Mouse (Mus musculus) midbrain, embryonic 13.5 days (tissue): ENCODE data around the gene Ifngr2. TPM values are rescaled to one million over a fixed set of nuclear protein-coding genes. Genes with fewer than 3 reads are reported as not detected.

ENCODE experiments used
- ATAC-seq: fragments of 200-750 bp; cut with Nextera tagmentation; 2 replicates; pipeline ENCODE4 v1.8.0; 2017; ENCODE audit warnings: mild to moderate bottlenecking, moderate TSS enrichment, moderate library complexity
- H3K27ac ChIP-seq: fragments of 300-500 bp; sonication (generic); 2 replicates; pipeline ENCODE4 v1.5.1; 2015; ENCODE audit warnings: inconsistent platforms, mild to moderate bottlenecking, moderate library complexity
- H3K27me3 ChIP-seq: fragments of 300-500 bp; sonication (generic); 2 replicates; pipeline ENCODE4 v1.6.1; 2015; ENCODE audit warnings: mild to moderate bottlenecking, inconsistent platforms
- H3K36me3 ChIP-seq: fragments of 300-500 bp; sonication (generic); 2 replicates; pipeline ENCODE4 v1.6.1; 2015; ENCODE audit warnings: mild to moderate bottlenecking, inconsistent platforms
- H3K4me1 ChIP-seq: fragments of 300-500 bp; sonication (generic); replicated peaks from 2 replicates; pipeline ENCODE4 v1.6.1; 2015; ENCODE audit warnings: inconsistent platforms
- H3K4me2 ChIP-seq: fragments of 300-500 bp; sonication (generic); replicated peaks from 2 replicates; pipeline ENCODE4 v1.6.1; 2015; ENCODE audit warnings: moderate library complexity, mild to moderate bottlenecking, inconsistent platforms
- H3K4me3 ChIP-seq: fragments of 300-500 bp; sonication (generic); replicated peaks from 2 replicates; pipeline ENCODE4 v1.5.1; 2015; ENCODE audit warnings: mild to moderate bottlenecking, inconsistent platforms
- H3K9ac ChIP-seq: fragments of 300-500 bp; sonication (generic); replicated peaks from 2 replicates; pipeline ENCODE4 v1.6.1; 2015; ENCODE audit warnings: mild to moderate bottlenecking, inconsistent platforms
- H3K9me3 ChIP-seq: fragments of 300-500 bp; sonication (generic); 2 replicates; pipeline ENCODE4 v1.6.1; 2016; ENCODE audit warnings: mild to moderate bottlenecking, inconsistent platforms
- WGBS: fragments of 180-500 bp; shearing (Covaris S2); methylation state at CpG from one replicate; pipeline ENCODE4 v1.1.7; 2015; 5-methylcytosine and 5-hydroxymethylcytosine counted together
- polyA plus RNA-seq: library from polyadenylated mRNA; unstranded; fragments of >200 nt; fragmentation: Nextera tagmentation; extraction: Ambion mirVana; gene quantifications from 2 replicates; pipeline ENCODE4 v1.2.1, GENCODE M21; 2015

Ifngr2 gene
- polyA plus RNA-seq, 1 experiment from 2014 or later: 63.5 TPM

DNA sequence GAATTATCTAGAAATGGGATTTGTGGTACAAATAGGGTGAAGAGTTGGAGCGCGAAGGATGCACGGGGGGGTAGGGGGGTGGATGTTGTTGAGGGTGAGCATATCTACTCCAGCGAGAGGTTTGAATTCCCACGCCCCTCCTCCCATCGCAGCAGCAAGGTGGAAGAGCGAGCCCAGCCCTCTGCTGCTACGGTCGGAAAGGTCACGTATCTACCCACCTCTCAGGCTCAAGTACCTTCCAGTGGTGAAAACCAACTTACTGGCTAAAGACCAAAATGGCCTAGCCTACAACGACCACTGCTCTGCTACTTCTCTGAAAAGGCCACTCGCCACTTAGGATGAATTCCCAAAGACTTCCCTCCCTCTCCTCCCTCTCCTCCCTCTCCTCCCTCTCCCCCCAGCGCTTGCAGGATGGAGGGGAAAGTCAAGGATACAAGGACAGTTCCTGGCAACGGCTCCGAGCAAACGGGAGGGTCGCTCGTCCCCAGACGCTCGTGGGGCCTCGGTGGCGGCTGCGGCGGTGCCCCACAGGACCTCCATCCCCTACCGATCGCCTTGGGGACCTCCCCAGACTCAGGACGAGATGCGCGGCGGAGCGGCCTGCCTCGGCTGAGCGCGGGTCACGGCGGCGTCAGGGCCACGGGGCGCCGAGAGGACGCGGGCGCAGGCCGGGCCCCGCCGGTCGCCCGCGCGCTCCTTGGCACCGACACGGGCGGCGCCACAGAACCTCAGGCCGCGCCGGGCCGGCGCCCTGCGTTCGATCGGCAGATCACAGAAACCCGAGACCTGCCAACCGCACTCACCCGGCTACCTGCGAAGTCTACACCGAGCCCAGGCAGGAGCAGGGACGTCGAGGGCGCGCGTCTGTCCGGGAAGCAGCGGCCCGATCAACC lies 50.2 kb downstream of the Ifngr2 start:
- Histone ChIP-seq H3K36me3 (no peaks in the 10 kb centered on the region), H3K27me3 (peaks cover 16% of the 10 kb centered on the region), H3K4me3 (peak overlapping the region; percentile 79), H3K9ac (peak overlapping the region; percentile 84), H3K27ac (peak overlapping the region; percentile 74), H3K9me3 (no peaks in the 10 kb centered on the region), H3K4me2 (peak overlapping the region; percentile 88), H3K4me1 (peaks cover 12% of the 10 kb centered on the region)
- WGBS: under 1% methylated on average over 67 of the region's 75 CpGs
- ATAC-seq: peak; percentile 5

- peak within 1 kb of the TSS; percentile 88 for H3K4me2 ChIP-seq
- WGBS: under 1% methylated on average over 34 of the region's 34 CpGs
These were observed 50.8 kb downstream of the Ifngr2 start, which contains the start of gene Tmem50b for GRCm38 (mm10) chr16:91597672-91598010. Tmem50b (minus strand) TSS chr16:91597800.

DNA sequence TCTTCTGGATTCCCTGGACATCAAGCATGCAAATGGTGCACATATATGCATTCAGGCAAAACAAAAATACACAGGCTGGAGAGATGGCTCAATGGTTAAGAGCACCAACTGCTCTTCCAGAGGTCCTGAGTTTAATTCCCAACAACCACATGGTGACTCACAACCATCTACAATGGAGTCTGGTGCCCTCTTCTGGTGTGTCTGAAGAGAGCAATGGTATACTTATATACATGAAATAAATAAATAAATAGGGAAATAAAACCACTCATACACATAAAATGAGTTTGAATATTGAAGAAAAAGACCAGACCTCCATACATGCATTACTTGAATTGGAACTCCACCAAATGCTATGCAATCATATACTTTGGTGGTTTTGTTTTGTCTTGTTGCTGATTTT lies 52.4 kb downstream of the Ifngr2 start:
- H3K27ac ChIP-seq: no peak overlapping the region
- H3K4me2 ChIP-seq: no peak overlapping the region
- peaks cover 16% of the 10 kb centered on the region for H3K27me3 ChIP-seq
- no peak overlapping the region for H3K9ac ChIP-seq
- H3K36me3 ChIP-seq: no peaks in the 10 kb centered on the region
- peaks cover 12% of the 10 kb centered on the region for H3K4me1 ChIP-seq
- H3K9me3 ChIP-seq: no peaks in the 10 kb centered on the region
- H3K4me3 ChIP-seq: no peak overlapping the region
- ATAC-seq: no peak

More at GRCm38 (mm10) chr16:91597672-91598010, 50.8 kb downstream of the Ifngr2 start, which contains the start of gene Tmem50b:
- Histone ChIP-seq H3K36me3 (no peaks in the 10 kb centered on the region), H3K4me1 (peaks cover 12% of the 10 kb centered on the region), H3K9ac (peak within 1 kb of the TSS; percentile 84), H3K4me3 (peak within 1 kb of the TSS; percentile 79), H3K9me3 (no peaks in the 10 kb centered on the region), H3K27ac (peak within 1 kb of the TSS; percentile 74), H3K27me3 (peaks cover 16% of the 10 kb centered on the region)
- peak; percentile 99 for ATAC-seq

DNA sequence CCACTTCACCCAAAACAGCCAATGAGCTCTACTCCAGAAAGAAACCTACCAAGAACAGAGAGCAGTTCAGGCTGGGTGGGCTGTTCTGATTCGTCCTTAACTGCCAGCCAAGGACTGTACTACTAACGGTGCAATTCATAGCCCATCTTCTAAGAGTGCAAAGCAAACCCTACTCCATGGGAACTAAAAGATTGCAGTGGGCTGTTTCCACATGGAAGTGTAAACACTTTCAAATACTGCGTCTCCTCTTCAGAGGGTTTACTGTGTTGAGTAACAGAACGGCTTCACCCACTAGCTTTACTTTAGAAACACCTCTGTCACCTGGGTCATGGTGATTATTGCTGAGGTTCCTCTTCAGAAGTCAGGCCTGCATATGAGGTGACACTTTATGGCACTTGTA lies 54.2 kb downstream of the Ifngr2 start:
- no peak overlapping the region for H3K4me3 ChIP-seq
- H3K27me3 ChIP-seq: peaks cover 16% of the 10 kb centered on the region
- no peak overlapping the region for H3K9ac ChIP-seq
- H3K4me2 ChIP-seq: no peak overlapping the region
- H3K36me3 ChIP-seq: no peaks in the 10 kb centered on the region
- peaks cover 7% of the 10 kb centered on the region for H3K4me1 ChIP-seq
- 86% methylated on average over 4 of the region's 4 CpGs for WGBS
- H3K27ac ChIP-seq: no peak overlapping the region
- no peak for ATAC-seq
- H3K9me3 ChIP-seq: no peaks in the 10 kb centered on the region

GRCm38 (mm10) chr16:91601693-91602092 lies 54.8 kb downstream of the Ifngr2 start:
- Histone ChIP-seq H3K4me2 (no peak overlapping the region), H3K36me3 (no peaks in the 10 kb centered on the region), H3K27ac (no peak overlapping the region), H3K4me3 (no peak overlapping the region), H3K9ac (no peak overlapping the region), H3K9me3 (no peaks in the 10 kb centered on the region), H3K4me1 (peaks cover 2% of the 10 kb centered on the region), H3K27me3 (peaks cover 16% of the 10 kb centered on the region)
- WGBS: 85% methylated on average over 9 of the region's 9 CpGs
- no peak for ATAC-seq

GRCm38 (mm10) chr16:91605156-91605555 lies 58.3 kb downstream of the Ifngr2 start:
- Histone ChIP-seq H3K4me2 (no peak overlapping the region), H3K27me3 (0 out of 2 replicates have a peak, but pooled peaks cover 3% of the 10 kb centered on the region), H3K9ac (no peak overlapping the region), H3K4me3 (no peak overlapping the region), H3K9me3 (no peaks in the 10 kb centered on the region), H3K36me3 (no peaks in the 10 kb centered on the region), H3K4me1 (no peaks in the 10 kb centered on the region), H3K27ac (no peak overlapping the region)
- 85% methylated on average over 6 of the region's 6 CpGs for WGBS
- no peak for ATAC-seq

GRCm38 (mm10) chr16:91606958-91607357 lies 60.1 kb downstream of the Ifngr2 start:
- Histone ChIP-seq H3K4me3 (no peak overlapping the region), H3K9ac (no peak overlapping the region), H3K27me3 (no peaks in the 10 kb centered on the region), H3K9me3 (no peaks in the 10 kb centered on the region), H3K36me3 (no peaks in the 10 kb centered on the region), H3K4me2 (no peak overlapping the region), H3K27ac (no peak overlapping the region), H3K4me1 (no peaks in the 10 kb centered on the region)
- WGBS: 91% methylated on average over 8 of the region's 8 CpGs
- no peak for ATAC-seq

DNA sequence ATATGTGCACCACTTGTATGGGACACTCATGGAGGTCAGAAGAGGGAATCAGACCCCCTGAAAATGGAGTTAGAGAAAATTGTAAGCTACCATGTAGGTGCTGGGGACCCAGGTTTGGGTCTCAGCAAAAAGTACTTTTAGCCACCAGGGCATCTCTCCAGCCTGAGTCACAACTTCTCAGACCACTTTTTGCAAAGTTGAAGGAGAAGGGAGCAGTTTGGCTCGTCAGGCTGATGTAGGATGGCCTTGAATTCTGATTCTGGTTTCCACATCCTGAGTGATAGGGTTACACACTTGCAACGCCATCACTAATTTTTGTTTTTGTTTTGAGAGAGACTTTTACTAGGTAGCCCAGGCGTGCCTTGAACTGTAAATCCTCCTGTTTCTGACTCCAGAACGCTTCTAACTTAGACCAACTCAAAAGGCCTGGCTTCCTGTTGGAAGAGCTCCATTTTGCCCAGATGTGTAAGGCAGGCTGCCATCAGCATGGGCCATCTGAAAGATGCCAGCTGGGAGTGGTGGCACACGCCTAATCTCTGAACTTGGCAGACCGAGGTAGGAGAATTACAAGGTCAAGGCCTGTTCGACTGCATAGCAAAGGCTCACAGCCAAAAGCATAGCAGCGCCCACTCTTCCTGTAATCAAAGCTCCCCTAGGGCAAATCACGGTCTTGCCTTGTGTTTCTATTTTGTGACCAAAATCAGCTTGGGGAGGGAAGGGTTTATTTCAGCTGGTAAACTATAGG lies 62.8 kb downstream of the Ifngr2 start:
- Histone ChIP-seq H3K4me1 (no peaks in the 10 kb centered on the region), H3K27ac (no peak overlapping the region), H3K9ac (no peak overlapping the region), H3K4me2 (no peak overlapping the region), H3K9me3 (no peaks in the 10 kb centered on the region), H3K27me3 (no peaks in the 10 kb centered on the region), H3K4me3 (no peak overlapping the region), H3K36me3 (no peaks in the 10 kb centered on the region)
- ATAC-seq: no peak
- 88% methylated on average over 9 of the region's 9 CpGs for WGBS

DNA sequence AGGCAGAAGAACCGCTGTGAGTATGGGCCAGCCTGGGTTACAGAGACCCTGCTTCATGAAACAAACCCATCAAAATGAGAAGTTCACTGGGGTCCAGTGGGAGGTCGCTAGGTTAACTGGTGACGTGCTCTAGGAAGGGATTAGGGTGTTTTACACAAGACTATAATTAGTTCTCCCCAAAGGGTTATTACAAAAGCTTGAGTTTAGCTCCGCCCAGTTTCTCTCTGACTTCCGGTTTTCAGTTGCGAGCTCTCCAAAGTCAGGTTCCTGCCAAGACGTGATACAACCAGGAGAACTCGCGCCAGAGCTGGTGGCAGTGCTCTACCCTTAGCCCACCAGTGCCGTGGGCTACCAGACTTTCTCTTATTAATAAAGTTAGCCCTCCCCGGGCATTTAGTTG lies 64.4 kb downstream of the Ifngr2 start:
- Histone ChIP-seq H3K9ac (no peak overlapping the region), H3K27me3 (no peaks in the 10 kb centered on the region), H3K36me3 (no peaks in the 10 kb centered on the region), H3K27ac (no peak overlapping the region), H3K9me3 (no peaks in the 10 kb centered on the region), H3K4me2 (no peak overlapping the region), H3K4me3 (no peak overlapping the region), H3K4me1 (no peaks in the 10 kb centered on the region)
- ATAC-seq: no peak
- WGBS: 74% methylated on average over 11 of the region's 11 CpGs

DNA sequence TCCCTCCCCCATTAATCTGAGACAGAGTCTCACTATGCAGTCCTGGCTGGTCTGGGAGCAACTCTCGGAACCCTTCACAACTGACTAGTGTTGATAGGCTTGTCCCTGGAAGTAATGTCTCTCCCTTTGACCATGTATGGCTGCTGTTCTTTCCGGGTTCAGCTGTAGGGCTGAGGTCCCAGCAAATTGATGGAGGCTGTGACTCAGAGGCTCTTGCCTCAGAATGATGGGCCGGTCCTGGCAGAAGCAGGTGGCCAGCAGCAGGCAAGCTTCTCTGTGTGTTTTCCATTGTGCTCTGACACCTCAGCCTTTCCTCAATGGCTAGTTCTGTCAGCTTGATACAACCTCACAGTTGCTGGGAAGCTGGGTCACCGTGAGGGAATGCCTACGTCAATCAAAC lies 65.7 kb downstream of the Ifngr2 start:
- no peak overlapping the region for H3K9ac ChIP-seq
- H3K4me3 ChIP-seq: no peak overlapping the region
- H3K4me1 ChIP-seq: no peaks in the 10 kb centered on the region
- no peak for ATAC-seq
- H3K27me3 ChIP-seq: no peaks in the 10 kb centered on the region
- no peak overlapping the region for H3K4me2 ChIP-seq
- H3K27ac ChIP-seq: no peak overlapping the region
- no peaks in the 10 kb centered on the region for H3K36me3 ChIP-seq
- WGBS: 84% methylated on average over 5 of the region's 5 CpGs
- no peaks in the 10 kb centered on the region for H3K9me3 ChIP-seq

GRCm38 (mm10) chr16:91614552-91614951 lies 67.7 kb downstream of the Ifngr2 start:
- Histone ChIP-seq H3K36me3 (no peaks in the 10 kb centered on the region), H3K27ac (no peak overlapping the region), H3K4me3 (no peak overlapping the region), H3K4me2 (no peak overlapping the region), H3K27me3 (no peaks in the 10 kb centered on the region), H3K4me1 (peaks cover 5% of the 10 kb centered on the region), H3K9me3 (no peaks in the 10 kb centered on the region), H3K9ac (no peak overlapping the region)
- no peak for ATAC-seq
- WGBS: 91% methylated on average over 6 of the region's 6 CpGs
